Mouse (Mus musculus) heart, postnatal 0 days (tissue): Measurements from ENCODE around the gene Nek9. TPM values are rescaled to one million over a fixed set of nuclear protein-coding genes. Genes with fewer than 3 reads are reported as not detected.

Experiments used
- ATAC-seq: fragments of 200-750 bp; cut with Nextera tagmentation; 2 replicates; pipeline ENCODE4 v1.8.0; 2017; ENCODE audit warnings: low read depth, moderate number of reproducible peaks, moderate library complexity; ENCODE audit not compliant: insufficient read depth
- DNase-seq: peaks from one replicate; pipeline ENCODE4 v3.0.0-alpha.2; 2016; ENCODE audit warnings: low spot score
- H3K27ac ChIP-seq: fragments of 300-500 bp; sonication (generic); 2 replicates; pipeline ENCODE4 v1.5.1; 2014; ENCODE audit warnings: low read depth, mild to moderate bottlenecking
- H3K27me3 ChIP-seq: fragments of 300-500 bp; sonication (generic); 2 replicates; pipeline ENCODE4 v1.6.1; 2014; ENCODE audit warnings: low read length, mixed read lengths; ENCODE audit not compliant: control insufficient read depth, insufficient read depth
- H3K36me3 ChIP-seq: fragments of 300-500 bp; sonication (generic); replicated peaks from 2 replicates; pipeline ENCODE4 v1.6.1; 2014; ENCODE audit warnings: low read length, mixed read lengths; ENCODE audit not compliant: control insufficient read depth, insufficient read depth
- H3K4me1 ChIP-seq: fragments of 300-500 bp; sonication (generic); 2 replicates; pipeline ENCODE4 v1.6.1; 2014; ENCODE audit warnings: antibody characterized with exemption; ENCODE audit not compliant: control insufficient read depth, insufficient read depth
- H3K4me2 ChIP-seq: fragments of 300-500 bp; sonication (generic); 2 replicates; pipeline ENCODE4 v1.6.1; 2014; ENCODE audit warnings: low read depth, mild to moderate bottlenecking, low read length, moderate library complexity
- H3K4me3 ChIP-seq: fragments of 300-500 bp; sonication (generic); 2 replicates; pipeline ENCODE4 v1.5.1; 2014; ENCODE audit warnings: low read depth, low read length
- H3K9ac ChIP-seq: fragments of 300-500 bp; sonication (generic); replicated peaks from 2 replicates; pipeline ENCODE4 v1.6.1; 2014; ENCODE audit warnings: low read depth, low read length, mixed read lengths
- H3K9me3 ChIP-seq: fragments of 300-500 bp; sonication (generic); replicated peaks from 2 replicates; pipeline ENCODE4 v1.6.1; 2016; ENCODE audit warnings: low read length; ENCODE audit not compliant: control insufficient read depth
- CTCF ChIP-seq: IDR thresholded peaks from 2 replicates; pipeline ENCODE4 v1.5.1; 2016; ENCODE audit warnings: antibody characterized with exemption, control low read depth, low read depth
- EP300 ChIP-seq: IDR thresholded peaks from 2 replicates; pipeline ENCODE4 v1.6.1; 2016; ENCODE audit warnings: antibody characterized with exemption, low read depth
- WGBS: fragments of 180-500 bp; shearing (Covaris S2); extraction: QIAGEN DNeasy Blood & Tissue Kit; methylation state at CpG from one replicate; pipeline ENCODE4 v1.1.7; 2014; 5-methylcytosine and 5-hydroxymethylcytosine counted together
- polyA plus RNA-seq: library from polyadenylated mRNA; unstranded; fragments of >200 nt; fragmentation: Nextera tagmentation; extraction: Ambion mirVana; gene quantifications from 2 replicates; pipeline ENCODE4 v1.2.1, GENCODE M21; 2015
- total RNA-seq: library from RNA; depleted of rRNA; stranded (reverse); fragments of >200 nt; gene quantifications from 2 replicates; pipeline ENCODE4 v1.2.3, GENCODE M21; 2014; ENCODE audit warnings: low replicate concordance

Gene Nek9
- total and polyA plus RNA-seq, 2 experiments from 2014 or later = 14.2 to 45.2 TPM

- DNase-seq (no peak), ATAC-seq (no peak)
- H3K4me2 ChIP-seq = no peak overlapping the region
- no peaks in the 10 kb centered on the region for H3K9me3 ChIP-seq
- no peaks in the 10 kb centered on the region for H3K27me3 ChIP-seq
- H3K27ac ChIP-seq = no peak overlapping the region
- TF ChIP-seq EP300 (no peak), CTCF (no peak)
- H3K4me3 ChIP-seq = no peak overlapping the region
- H3K36me3 ChIP-seq = no peaks in the 10 kb centered on the region
- H3K9ac ChIP-seq = no peak overlapping the region
- peaks cover 10% of the 10 kb centered on the region for H3K4me1 ChIP-seq
- WGBS = 83% methylated on average over 7 of the region's 7 CpGs
Measured at GRCm38 (mm10) chr12:85380942-85381341, 41.8 kb upstream of the Nek9 start.

- no peak for TF ChIP-seq EP300
- no peak for TF ChIP-seq CTCF
- 20% methylated on average over 1 of the region's 1 CpGs for WGBS
- Histone ChIP-seq H3K9ac (no peak overlapping the region), H3K27ac (no peak overlapping the region), H3K9me3 (no peaks in the 10 kb centered on the region), H3K4me1 (peaks cover 4% of the 10 kb centered on the region), H3K27me3 (no peaks in the 10 kb centered on the region), H3K4me2 (no peak overlapping the region), H3K4me3 (no peak overlapping the region), H3K36me3 (no peaks in the 10 kb centered on the region)
- ATAC-seq (no peak), DNase-seq (no peak)
Measured at GRCm38 (mm10) chr12:85380308-85380707, 41.1 kb upstream of the Nek9 start.

GRCm38 (mm10) chr12:85378271-85378670 is 39.1 kb upstream of the Nek9 start:
- no peak overlapping the region for H3K4me3 ChIP-seq
- DNase-seq = no peak
- H3K36me3 ChIP-seq = no peaks in the 10 kb centered on the region
- no peaks in the 10 kb centered on the region for H3K27me3 ChIP-seq
- no peak overlapping the region for H3K9ac ChIP-seq
- H3K9me3 ChIP-seq = no peaks in the 10 kb centered on the region
- H3K4me1 ChIP-seq = peaks cover 5% of the 10 kb centered on the region
- 87% methylated on average over 2 of the region's 2 CpGs for WGBS
- H3K27ac ChIP-seq = no peak overlapping the region
- H3K4me2 ChIP-seq = no peak overlapping the region
- TF ChIP-seq EP300 (no peak), CTCF (no peak)
- no peak for ATAC-seq

- H3K27ac ChIP-seq = peak within 1 kb of the TSS; percentile 91
- no peaks in the 10 kb centered on the region for H3K27me3 ChIP-seq
- no peaks in the 10 kb centered on the region for H3K36me3 ChIP-seq
- H3K4me1 ChIP-seq = peaks cover 25% of the 10 kb centered on the region
- peak within 1 kb of the TSS; percentile 83 for H3K4me3 ChIP-seq
- H3K9ac ChIP-seq = peak within 1 kb of the TSS; percentile 92
- DNase-seq (peak; percentile 97), ATAC-seq (peak; percentile 91)
- no peaks in the 10 kb centered on the region for H3K9me3 ChIP-seq
- H3K4me2 ChIP-seq = peak within 1 kb of the TSS; percentile 72
- TF ChIP-seq CTCF (no peak), EP300 (peak; percentile 74; the same call in 1 of the 2 replicates)
- under 1% methylated on average over 37 of the region's 37 CpGs for WGBS
Measured at GRCm38 (mm10) chr12:85374561-85375272, 35.6 kb upstream of the Nek9 start, which contains the start of gene Tmed10. TSS of gene Tmed10 (minus strand) at chr12:85374847.

GRCm38 (mm10) chr12:85373591-85374560 is 34.7 kb upstream of the Nek9 start:
- Histone ChIP-seq H3K4me2 (peak overlapping the region; percentile 72), H3K27me3 (no peaks in the 10 kb centered on the region), H3K36me3 (no peaks in the 10 kb centered on the region), H3K4me1 (peaks cover 25% of the 10 kb centered on the region), H3K27ac (peak overlapping the region; percentile 91), H3K9me3 (no peaks in the 10 kb centered on the region), H3K9ac (peak overlapping the region; percentile 92), H3K4me3 (peak overlapping the region; percentile 83)
- WGBS = 1% methylated on average over 47 of the region's 53 CpGs
- peak; percentile 65 for ATAC-seq
- peak; percentile 59 for DNase-seq
- TF ChIP-seq CTCF (no peak), EP300 (no peak)
